Comparison of ENCODE assay signal across 8 mouse cellular contexts in genomic region chr5:96793953-96794635, GRCm38 (mm10). TPM values are rescaled to one million over a fixed set of nuclear protein-coding genes. Genes with fewer than 3 reads are reported as not detected.
DNase-seq lines count a peak whose midpoint lies in the region; ATAC-seq lines count a peak whose summit lies in the region.

No protein-coding gene starts in this region.

- peak overlapping the region; percentile 61 for H3K27ac ChIP-seq in kidney, embryonic 15.5 days
- H3K27ac ChIP-seq in forebrain, embryonic 13.5 days = no peak overlapping the region
- no peak overlapping the region for H3K27ac ChIP-seq in limb, embryonic 13.5 days
- no peak overlapping the region for H3K27ac ChIP-seq in neural tube, embryonic 13.5 days (replicated peaks)

- no peaks in the 10 kb centered on the region for H3K27me3 ChIP-seq in kidney, embryonic 15.5 days
- H3K27me3 ChIP-seq in forebrain, embryonic 13.5 days = peaks cover 10% of the 10 kb centered on the region
- H3K27me3 ChIP-seq in limb, embryonic 13.5 days = peaks cover 18% of the 10 kb centered on the region
- H3K27me3 ChIP-seq in neural tube, embryonic 13.5 days = peaks cover 9% of the 10 kb centered on the region; the same call in 1 of the 2 replicates

- H3K9me3 ChIP-seq in kidney, embryonic 15.5 days (replicated peaks) = no peaks in the 10 kb centered on the region
- H3K9me3 ChIP-seq in forebrain, embryonic 13.5 days (replicated peaks) = no peaks in the 10 kb centered on the region
- H3K9me3 ChIP-seq in limb, embryonic 13.5 days = no peaks in the 10 kb centered on the region
- H3K9me3 ChIP-seq in neural tube, embryonic 13.5 days = no peaks in the 10 kb centered on the region

- H3K9ac ChIP-seq in kidney, embryonic 15.5 days = peak overlapping the region; percentile 49; the same call in 1 of the 2 replicates
- no peak overlapping the region for H3K9ac ChIP-seq in forebrain, embryonic 13.5 days
- no peak overlapping the region for H3K9ac ChIP-seq in limb, embryonic 13.5 days
- H3K9ac ChIP-seq in neural tube, embryonic 13.5 days = peak overlapping the region; percentile 61; the same call in 1 of the 2 replicates

- WGBS in kidney, embryonic 15.5 days = 35% methylated on average over 10 of the region's 10 CpGs
- 50% methylated on average over 10 of the region's 10 CpGs for WGBS in forebrain, embryonic 13.5 days
- WGBS in limb, embryonic 13.5 days = 43% methylated on average over 10 of the region's 10 CpGs
- 63% methylated on average over 10 of the region's 10 CpGs for WGBS in neural tube, embryonic 13.5 days

- peak overlapping the region; percentile 86 for H3K4me2 ChIP-seq in kidney, embryonic 15.5 days
- peak overlapping the region; percentile 68; the same call in 1 of the 2 replicates for H3K4me2 ChIP-seq in forebrain, embryonic 13.5 days
- H3K4me2 ChIP-seq in limb, embryonic 13.5 days (replicated peaks) = peak overlapping the region; percentile 83
- peak overlapping the region; percentile 66 for H3K4me2 ChIP-seq in neural tube, embryonic 13.5 days

- H3K4me1 ChIP-seq in kidney, embryonic 15.5 days = peaks cover 29% of the 10 kb centered on the region
- H3K4me1 ChIP-seq in forebrain, embryonic 13.5 days = peaks cover 6% of the 10 kb centered on the region
- H3K4me1 ChIP-seq in limb, embryonic 13.5 days = peaks cover 24% of the 10 kb centered on the region
- peaks cover 9% of the 10 kb centered on the region for H3K4me1 ChIP-seq in neural tube, embryonic 13.5 days (replicated peaks)

- no peak for ATAC-seq in kidney, embryonic 15.5 days (replicated peaks; ENCODE audit: low FRiP score)
- ATAC-seq in forebrain, embryonic 13.5 days = no peak
- ATAC-seq in limb, embryonic 13.5 days (ENCODE audit: low FRiP score, low read depth) = no peak
- ATAC-seq in neural tube, embryonic 13.5 days (ENCODE audit: low read depth) = no peak
- ATAC-seq in megakaryocyte-erythroid progenitor cell, adult 5-6 weeks (replicated peaks; ENCODE audit: low FRiP score, low TSS enrichment, poor library complexity, severe bottlenecking) = no peak

- peak overlapping the region; percentile 59 for H3K4me3 ChIP-seq in kidney, embryonic 15.5 days (replicated peaks)
- no peak overlapping the region; the same call in 1 of the 2 replicates for H3K4me3 ChIP-seq in forebrain, embryonic 13.5 days
- peak overlapping the region; percentile 51 for H3K4me3 ChIP-seq in limb, embryonic 13.5 days
- H3K4me3 ChIP-seq in neural tube, embryonic 13.5 days = peak overlapping the region; percentile 42

- DNase-seq in kidney, postnatal 4 days = no peak
- no peak for DNase-seq in spleen, postnatal 14 days (ENCODE audit: low spot score in 2 of 2)
- no peak for DNase-seq in cerebellum, postnatal 25 days

- peaks cover 3% of the 10 kb centered on the region; the same call in 1 of the 2 replicates for H3K36me3 ChIP-seq in kidney, embryonic 15.5 days
- H3K36me3 ChIP-seq in forebrain, embryonic 13.5 days (ENCODE audit: poor library complexity, severe bottlenecking) = no peaks in the 10 kb centered on the region
- H3K36me3 ChIP-seq in limb, embryonic 13.5 days = no peaks in the 10 kb centered on the region
- H3K36me3 ChIP-seq in neural tube, embryonic 13.5 days = no peaks in the 10 kb centered on the region

RNA-seq across cellular contexts. Expression of gene Anxa3, which starts 1.0 kb away (rescaled TPM):
- 68.1 and 68.2 TPM in 2 replicates for polyA plus RNA-seq in kidney, embryonic 15.5 days (2015; fragmentation: Nextera tagmentation; extraction: Ambion mirVana)
- polyA plus RNA-seq in forebrain, embryonic 13.5 days (2015; fragmentation: Nextera tagmentation; extraction: Ambion mirVana) = 18.2 and 19.1 TPM in 2 replicates
- polyA plus RNA-seq in limb, embryonic 13.5 days (2015; fragmentation: Nextera tagmentation; extraction: Ambion mirVana) = 39.3 TPM in 2 replicates
- 26.9 and 29.8 TPM in 2 replicates for polyA plus RNA-seq in neural tube, embryonic 13.5 days (2015; fragmentation: Nextera tagmentation; extraction: Ambion mirVana)
- total RNA-seq in megakaryocyte-erythroid progenitor cell, adult 5-6 weeks (2014; fragmentation: Nextera tagmentation) = 2.2 TPM in 1 of 2 replicates, not detected in the other
- total RNA-seq in megakaryocyte-erythroid progenitor cell, adult 5-6 weeks (2017) = 2.5 TPM in 1 of 2 replicates, not detected in the other

Comparison
In these comparisons a context has a peak if more than half of its experiments do, and no peak if none do; other contexts are left out.
1. H3K9ac ChIP-seq: peak in kidney, embryonic 15.5 days (single experiment) and neural tube, embryonic 13.5 days (single experiment); none in forebrain, embryonic 13.5 days (single experiment) and limb, embryonic 13.5 days (single experiment).
2. Peak in every context shown above with its lines, with median percentiles within 50 percentile points of each other: H3K4me2 ChIP-seq.